Mouse (Mus musculus) CH12.LX (cell line): ENCODE results near the gene Pip5k1b. TPM values are rescaled to one million over a fixed set of nuclear protein-coding genes. Genes with fewer than 3 reads are reported as not detected.

Source experiments
- DNase-seq: peaks from one replicate; pipeline ENCODE4 v3.0.0-alpha.2; 2013; ENCODE audit errors: extremely low read depth
- H3K27ac ChIP-seq: 2 replicates; pipeline ENCODE4 v1.5.1; 2012; ENCODE audit warnings: low read depth, mild to moderate bottlenecking, control low read depth, moderate library complexity; ENCODE audit not compliant: insufficient read depth
- H3K27me3 ChIP-seq: replicated peaks from 2 replicates; pipeline ENCODE3; 2012; ENCODE audit warnings: inconsistent platforms
- H3K36me3 ChIP-seq, 2 experiments: replicated peaks in 1 of 2; 2 replicates each; pipeline versions ENCODE3 to v1.6.1; 2012; ENCODE audit warnings: inconsistent platforms in 1 of 2, low read length in 1 of 2, mild to moderate bottlenecking in 1 of 2, mixed read lengths in 1 of 2, moderate library complexity in 1 of 2; ENCODE audit not compliant: control insufficient read depth in 1 of 2, insufficient read depth in 1 of 2
- H3K4me1 ChIP-seq, 2 experiments: 2 replicates each; pipeline ENCODE4 v1.6.1; 2012; ENCODE audit warnings: inconsistent platforms in 1 of 2, moderate library complexity in 1 of 2; ENCODE audit not compliant: insufficient read depth in 2 of 2, control insufficient read depth in 1 of 2
- H3K4me2 ChIP-seq: 2 replicates; pipeline ENCODE4 v1.6.1; 2012; ENCODE audit warnings: low read depth, mild to moderate bottlenecking, control low read depth; ENCODE audit not compliant: poor library complexity, insufficient read depth, severe bottlenecking
- H3K4me3 ChIP-seq, 3 experiments: fragments of 150-350 bp in 1 of 3; sonication (generic) in 1 of 3; replicated peaks in 1 of 3; 2 replicates each; pipeline versions ENCODE3 to v1.5.1; 2011 to 2012; ENCODE audit warnings: low read depth in 2 of 3, low read length in 2 of 3, mild to moderate bottlenecking in 2 of 3, moderate library complexity in 2 of 3, control low read depth in 1 of 3, improper control_type of control experiment in 1 of 3, inconsistent platforms in 1 of 3, mixed read lengths in 1 of 3; ENCODE audit not compliant: poor library complexity in 1 of 3
- H3K79me2 ChIP-seq: replicated peaks from 2 replicates; pipeline ENCODE4 v1.6.1; 2012; ENCODE audit warnings: mild to moderate bottlenecking, moderate library complexity; ENCODE audit not compliant: control insufficient read depth, poor library complexity, insufficient read depth, severe bottlenecking; ENCODE audit errors: extremely low read depth
- H3K9ac ChIP-seq: 2 replicates; pipeline ENCODE4 v1.6.1; 2012; ENCODE audit warnings: low read depth, mild to moderate bottlenecking, control low read depth, moderate library complexity; ENCODE audit not compliant: insufficient read depth
- H3K9me3 ChIP-seq: replicated peaks from 2 replicates; pipeline ENCODE3; 2012; ENCODE audit warnings: low read length, inconsistent platforms, mixed read lengths
- BHLHE40 ChIP-seq: IDR thresholded peaks from 2 replicates; pipeline ENCODE4 v1.6.1; 2011; ENCODE audit warnings: mild to moderate bottlenecking, low read depth, low read length, improper control_type of control experiment
- CHD2 ChIP-seq: IDR thresholded peaks from 2 replicates; pipeline ENCODE4 v1.6.1; 2011; ENCODE audit warnings: low read length, improper control_type of control experiment
- CTCF ChIP-seq, 2 experiments: IDR thresholded peaks in 1 of 2; conservative IDR thresholded peaks in 1 of 2; 2 replicates each; pipeline ENCODE4 v1.5.1; 2011 to 2012; ENCODE audit warnings: low read depth in 2 of 2, low read length in 2 of 2, improper control_type of control experiment in 1 of 2, inconsistent platforms in 1 of 2, mild to moderate bottlenecking in 1 of 2, moderate library complexity in 1 of 2
- ETS1 ChIP-seq: conservative IDR thresholded peaks from 2 replicates; pipeline ENCODE4 v1.6.1; 2012; ENCODE audit warnings: low read depth, mild to moderate bottlenecking, inconsistent platforms, low read length, improper control_type of control experiment, moderate library complexity
- IRF4 ChIP-seq: IDR thresholded peaks from 2 replicates; pipeline ENCODE4 v1.6.1; 2014; ENCODE audit warnings: low read depth, mild to moderate bottlenecking, inconsistent platforms, low read length, improper control_type of control experiment
- JUND ChIP-seq: conservative IDR thresholded peaks from 2 replicates; pipeline ENCODE4 v1.6.1; 2011; ENCODE audit warnings: low read depth, low read length, improper control_type of control experiment
- MAZ ChIP-seq: IDR thresholded peaks from 2 replicates; pipeline ENCODE4 v1.6.1; 2012; ENCODE audit warnings: low read depth, mild to moderate bottlenecking, inconsistent platforms, low read length, improper control_type of control experiment, moderate library complexity
- MEF2A ChIP-seq: IDR thresholded peaks from 2 replicates; pipeline ENCODE4 v1.6.1; 2014; ENCODE audit warnings: low read depth, mild to moderate bottlenecking, inconsistent platforms, low read length, improper control_type of control experiment, borderline replicate concordance
- MXI1 ChIP-seq: IDR thresholded peaks from 2 replicates; pipeline ENCODE4 v1.6.1; 2011; ENCODE audit warnings: mild to moderate bottlenecking, low read depth, low read length, improper control_type of control experiment
- NELFE ChIP-seq: IDR thresholded peaks from 2 replicates; pipeline ENCODE4 v1.6.1; 2011; ENCODE audit warnings: low read depth, low read length, improper control_type of control experiment
- POLR2AphosphoS2 ChIP-seq: IDR thresholded peaks from 2 replicates; pipeline ENCODE4 v1.6.1; 2011; ENCODE audit warnings: low read depth, low read length, improper control_type of control experiment
- RAD21 ChIP-seq: IDR thresholded peaks from 2 replicates; pipeline ENCODE4 v1.6.1; 2011; ENCODE audit warnings: low read depth, mild to moderate bottlenecking, low read length, improper control_type of control experiment, moderate library complexity
- SIN3A ChIP-seq: IDR thresholded peaks from 2 replicates; pipeline ENCODE4 v1.6.1; 2012; ENCODE audit warnings: low read length, improper control_type of control experiment, inconsistent platforms
- SMC3 ChIP-seq: IDR thresholded peaks from 2 replicates; pipeline ENCODE4 v1.6.1; 2011; ENCODE audit warnings: low read depth, low read length, improper control_type of control experiment
- TBP ChIP-seq: conservative IDR thresholded peaks from 2 replicates; pipeline ENCODE4 v1.6.1; 2011; ENCODE audit warnings: low read depth, low read length, improper control_type of control experiment
- ZC3H11A ChIP-seq: IDR thresholded peaks from 2 replicates; pipeline ENCODE4 v1.6.1; 2012; ENCODE audit warnings: low read depth, mild to moderate bottlenecking, inconsistent platforms, low read length, improper control_type of control experiment
- dilution Hi-C: fragments of 300-500 bp; cut with MboI; formaldehyde crosslinking; loops from 2 replicates; pipeline ENCODE4 v1.14.3; 2020; ENCODE audit warnings: low sequenced_read_pairs; ENCODE audit not compliant: extremely low pct_unique_long_range_greater_than_20kb, extremely low pct_ligation_motif_present
- in situ Hi-C: fragments of 300-500 bp; cut with MboI; formaldehyde crosslinking; loops from 3 replicates; pipeline ENCODE4 v1.14.3; 2019; ENCODE audit warnings: low sequenced_read_pairs, low pct_ligation_motif_present, low pct_unique_long_range_greater_than_20kb, mixed read lengths
- polyA plus RNA-seq: library from polyadenylated mRNA; unstranded; fragments of >175 nt; gene quantifications from 2 replicates; pipeline ENCODE4 v1.2.1, GENCODE M21; 2012; ENCODE audit warnings: low read depth; ENCODE audit not compliant: insufficient read length
- total RNA-seq, 2 experiments: library from RNA; depleted of rRNA; stranded (reverse); fragments of 300-350 nt in 1 of 2; fragments of >200 nt in 1 of 2; gene quantifications; 2 replicates each; pipeline ENCODE4 v1.2.3; 2012 to 2014

The Pip5k1b gene
- total and polyA plus RNA-seq, 3 experiments: 1.7 to 2.9 (median 2.0) TPM

DNA sequence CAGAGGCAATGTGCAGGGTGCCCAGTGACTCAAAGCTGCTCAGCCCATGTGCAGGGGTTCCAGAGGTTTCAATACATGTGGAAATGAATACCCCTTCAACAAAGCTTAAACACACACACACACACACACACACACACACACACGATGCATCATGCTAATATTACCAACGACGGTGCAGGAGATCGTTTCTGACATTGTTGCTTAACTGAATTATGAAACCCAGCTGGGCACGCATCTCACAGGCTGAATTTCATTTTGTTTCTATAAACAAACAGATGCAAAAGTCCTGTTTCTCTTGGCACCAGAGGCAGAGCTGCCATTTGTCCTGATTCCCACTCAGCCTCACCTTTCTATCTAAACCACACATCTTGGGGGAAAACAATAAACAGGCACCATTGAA is 18.8 kb downstream of the Pip5k1b start:
- Histone ChIP-seq H3K9me3 (no peaks in the 10 kb centered on the region), H3K27ac (no peak overlapping the region), H3K4me1 (no peaks in the 10 kb centered on the region), H3K36me3 (no peaks in the 10 kb centered on the region), H3K79me2 (no peaks in the 10 kb centered on the region), H3K4me3 (no peak overlapping the region), H3K4me2 (no peak overlapping the region), H3K27me3 (no peaks in the 10 kb centered on the region), H3K9ac (no peak overlapping the region)
- no peak for DNase-seq
- TF ChIP-seq IRF4 (no peak), BHLHE40 (no peak), CHD2 (no peak), CTCF (conservative IDR thresholded peaks at IDR 0.05 in 1 of 2, IDR thresholded peaks at IDR 0.05 in 1 of 2; ENCODE audit: low read depth in 2 of 2, low read length in 2 of 2) (no peak), SMC3 (no peak), MXI1 (no peak)
- in situ Hi-C loops: no loop called here
- dilution Hi-C loops: no loop called here

- Histone ChIP-seq H3K4me3 (no peak overlapping the region), H3K4me2 (no peak overlapping the region), H3K36me3 (no peaks in the 10 kb centered on the region), H3K9me3 (no peaks in the 10 kb centered on the region), H3K9ac (no peak overlapping the region), H3K27ac (no peak overlapping the region), H3K79me2 (no peaks in the 10 kb centered on the region), H3K27me3 (no peaks in the 10 kb centered on the region), H3K4me1 (no peaks in the 10 kb centered on the region)
- in situ Hi-C loops: no loop called here
- no peak for DNase-seq
- TF ChIP-seq ZC3H11A: no peak
- no peak for TF ChIP-seq POLR2AphosphoS2
- no peak for TF ChIP-seq MAZ
- no peak for TF ChIP-seq ETS1
- no peak for TF ChIP-seq NELFE
- no peak for TF ChIP-seq SIN3A
- TF ChIP-seq BHLHE40: no peak
- no peak for TF ChIP-seq JUND
- no peak for TF ChIP-seq TBP
- no peak for TF ChIP-seq RAD21
- TF ChIP-seq MXI1: no peak
- TF ChIP-seq MEF2A: no peak
- TF ChIP-seq CTCF (conservative IDR thresholded peaks at IDR 0.05 in 1 of 2, IDR thresholded peaks at IDR 0.05 in 1 of 2; ENCODE audit: low read depth in 2 of 2, low read length in 2 of 2): no peak
- dilution Hi-C loops: no loop called here
Measured at GRCm38 (mm10) chr19:24536280-24536679, 19.4 kb downstream of the Pip5k1b start.
